Mouse (Mus musculus): ENCODE data around the gene Mta1. TPM values are rescaled to one million over a fixed set of nuclear protein-coding genes. Genes with fewer than 3 reads are reported as not detected.

The Mta1 gene
- total RNA-seq, 2 experiments from 2014 or later: 68.8 to 71.8 TPM

- no peak for DNase-seq (ENCODE audit: low spot score in 2 of 2)
Measured at GRCm38 (mm10) chr12:113133260-113133659, 35.2 kb downstream of the Mta1 start.

GRCm38 (mm10) chr12:113133861-113134403 lies 35.9 kb downstream of the Mta1 start:
- DNase-seq (ENCODE audit: low spot score in 2 of 2): no peak

- DNase-seq (ENCODE audit: low spot score in 2 of 2): no peak
Measured at GRCm38 (mm10) chr12:113134502-113134901, 36.4 kb downstream of the Mta1 start.

- no peak for DNase-seq (ENCODE audit: low spot score in 2 of 2)
Measured at GRCm38 (mm10) chr12:113135401-113135800, 37.3 kb downstream of the Mta1 start.

GRCm38 (mm10) chr12:113136492-113137020 lies 38.5 kb downstream of the Mta1 start:
- DNase-seq (ENCODE audit: low spot score in 2 of 2): no peak

GRCm38 (mm10) chr12:113137260-113138213 lies 39.5 kb downstream of the Mta1 start:
- DNase-seq (ENCODE audit: low spot score in 2 of 2): no peak

- DNase-seq (ENCODE audit: low spot score in 2 of 2): no peak
Measured at GRCm38 (mm10) chr12:113138291-113138690, 40.2 kb downstream of the Mta1 start.

GRCm38 (mm10) chr12:113138901-113139864 lies 41.1 kb downstream of the Mta1 start:
- DNase-seq (ENCODE audit: low spot score in 2 of 2): no peak

- DNase-seq (ENCODE audit: low spot score in 2 of 2): peak; percentile 81 to 89
Measured at GRCm38 (mm10) chr12:113139908-113140615, 42.0 kb downstream of the Mta1 start, which contains the start of gene Crip2. Gene Crip2, plus strand, starts transcription at chr12:113140236.

GRCm38 (mm10) chr12:113140616-113141411 lies 42.7 kb downstream of the Mta1 start:
- DNase-seq (ENCODE audit: low spot score in 2 of 2): peak in 1 of 2 experiments; percentile 50

GRCm38 (mm10) chr12:113141531-113141973 lies 43.5 kb downstream of the Mta1 start:
- peak in 1 of 2 experiments; percentile 57 for DNase-seq (ENCODE audit: low spot score in 2 of 2)

- DNase-seq (ENCODE audit: low spot score in 2 of 2): peak; percentile 52 to 76
Measured at GRCm38 (mm10) chr12:113142021-113142975, 44.2 kb downstream of the Mta1 start.

GRCm38 (mm10) chr12:113143164-113143563 lies 45.1 kb downstream of the Mta1 start:
- DNase-seq (ENCODE audit: low spot score in 2 of 2): no peak

GRCm38 (mm10) chr12:113144001-113144756 lies 46.1 kb downstream of the Mta1 start:
- no peak for DNase-seq (ENCODE audit: low spot score in 2 of 2)

- no peak for DNase-seq (ENCODE audit: low spot score in 2 of 2)
Measured at GRCm38 (mm10) chr12:113144886-113145285, 46.8 kb downstream of the Mta1 start.

GRCm38 (mm10) chr12:113145591-113145990 lies 47.5 kb downstream of the Mta1 start:
- no peak for DNase-seq (ENCODE audit: low spot score in 2 of 2)
